Mouse (Mus musculus) midbrain, embryonic 14.5 days (tissue): ENCODE measurements around the gene Atp5j. TPM values are rescaled to one million over a fixed set of nuclear protein-coding genes. Genes with fewer than 3 reads are reported as not detected.

Source experiments
- ATAC-seq: fragments of 200-750 bp; cut with Nextera tagmentation; 2 replicates; pipeline ENCODE4 v1.8.0; 2017; ENCODE audit warnings: moderate number of reproducible peaks, moderate library complexity; ENCODE audit not compliant: low FRiP score, low TSS enrichment
- DNase-seq: peaks from one replicate; pipeline ENCODE4 v3.0.0-alpha.2; 2015
- H3K27ac ChIP-seq: fragments of 300-500 bp; sonication (generic); replicated peaks from 2 replicates; pipeline ENCODE4 v1.5.1; 2014; ENCODE audit warnings: mild to moderate bottlenecking, low read depth, low read length, moderate library complexity
- H3K27me3 ChIP-seq: fragments of 300-500 bp; sonication (generic); 2 replicates; pipeline ENCODE4 v1.6.1; 2014; ENCODE audit warnings: low read length, control low read depth, mixed read lengths; ENCODE audit not compliant: control insufficient read depth, insufficient read depth
- H3K36me3 ChIP-seq: fragments of 300-500 bp; sonication (generic); 2 replicates; pipeline ENCODE4 v1.6.1; 2014; ENCODE audit warnings: low read length, control low read depth; ENCODE audit not compliant: control insufficient read depth, insufficient read depth
- H3K4me1 ChIP-seq: fragments of 300-500 bp; sonication (generic); 2 replicates; pipeline ENCODE4 v1.6.1; 2014; ENCODE audit warnings: mild to moderate bottlenecking, antibody characterized with exemption, low read length, control low read depth; ENCODE audit not compliant: control insufficient read depth, insufficient read depth
- H3K4me2 ChIP-seq: fragments of 300-500 bp; sonication (generic); 2 replicates; pipeline ENCODE4 v1.6.1; 2014; ENCODE audit warnings: mild to moderate bottlenecking, low read length, moderate library complexity
- H3K4me3 ChIP-seq: fragments of 300-500 bp; sonication (generic); replicated peaks from 2 replicates; pipeline ENCODE4 v1.5.1; 2014; ENCODE audit warnings: low read depth, low read length
- H3K9ac ChIP-seq: fragments of 300-500 bp; sonication (generic); replicated peaks from 2 replicates; pipeline ENCODE4 v1.6.1; 2014; ENCODE audit warnings: mild to moderate bottlenecking, low read length, moderate library complexity
- H3K9me3 ChIP-seq: fragments of 300-500 bp; sonication (generic); 2 replicates; pipeline ENCODE4 v1.6.1; 2016; ENCODE audit warnings: low read length, control low read depth, mixed read lengths; ENCODE audit not compliant: control insufficient read depth
- WGBS: fragments of 180-500 bp; shearing (Covaris S2); extraction: QIAGEN DNeasy Blood & Tissue Kit; methylation state at CpG from one replicate; pipeline ENCODE4 v1.1.7; 2014; 5-methylcytosine and 5-hydroxymethylcytosine counted together
- polyA plus RNA-seq: library from polyadenylated mRNA; unstranded; fragments of >200 nt; fragmentation: Nextera tagmentation; extraction: Ambion mirVana; gene quantifications from 2 replicates; pipeline ENCODE4 v1.2.1, GENCODE M21; 2014

Gene Atp5j
- polyA plus RNA-seq, 1 experiment from 2014 or later, result 769 TPM

DNA sequence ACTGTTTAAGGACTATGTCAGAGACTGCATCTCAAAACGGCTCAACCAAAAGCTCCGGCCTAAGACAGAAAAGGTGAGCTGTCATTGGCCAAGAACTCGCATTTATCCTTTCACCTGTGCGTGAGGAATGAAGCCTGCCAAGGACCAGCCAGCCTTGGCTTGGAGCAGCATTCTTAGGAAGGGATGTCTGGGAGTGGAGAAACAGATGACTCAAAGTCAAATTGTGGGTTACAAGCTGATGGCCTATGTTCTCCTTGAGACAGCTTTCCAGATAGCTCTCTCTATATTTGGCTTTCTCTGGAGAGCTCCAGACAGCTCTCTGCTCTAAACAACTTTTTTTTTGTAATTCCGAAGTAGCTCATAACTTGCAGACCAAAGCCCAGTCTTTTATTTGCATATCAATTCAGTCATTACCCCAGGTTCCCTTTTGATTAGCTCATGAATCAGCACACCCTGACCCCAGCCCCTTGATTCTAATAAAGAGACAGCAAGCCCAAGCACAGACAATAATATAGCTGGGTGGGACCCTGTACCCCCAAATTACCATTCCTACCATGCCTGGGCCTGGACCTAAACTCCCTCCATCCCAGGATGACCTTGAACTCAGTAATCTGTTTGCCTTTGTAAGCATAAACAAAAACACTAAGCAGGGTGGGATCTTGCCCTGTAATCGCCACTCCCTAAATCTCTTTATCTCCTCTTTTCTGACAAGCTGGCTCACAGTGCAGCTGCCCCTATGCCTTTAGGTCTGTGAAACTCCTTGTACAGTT, 56.4 kb downstream of the Atp5j start:
- H3K27me3 ChIP-seq, result no peaks in the 10 kb centered on the region
- H3K4me2 ChIP-seq, result no peak overlapping the region
- no peak overlapping the region for H3K4me3 ChIP-seq
- DNase-seq (no peak), ATAC-seq (no peak)
- no peaks in the 10 kb centered on the region for H3K9me3 ChIP-seq
- no peak overlapping the region for H3K9ac ChIP-seq
- WGBS, result 86% methylated on average over 6 of the region's 6 CpGs
- no peak overlapping the region for H3K27ac ChIP-seq
- H3K4me1 ChIP-seq, result no peaks in the 10 kb centered on the region; the same call in 1 of the 2 replicates
- H3K36me3 ChIP-seq, result peaks cover 6% of the 10 kb centered on the region; the same call in 1 of the 2 replicates

GRCm38 (mm10) chr16:84778431-84778830, 57.0 kb downstream of the Atp5j start:
- H3K4me3 ChIP-seq, result no peak overlapping the region
- H3K4me1 ChIP-seq, result no peaks in the 10 kb centered on the region; the same call in 1 of the 2 replicates
- H3K9ac ChIP-seq, result no peak overlapping the region
- WGBS, result 94% methylated on average over 6 of the region's 6 CpGs
- ATAC-seq (no peak), DNase-seq (no peak)
- H3K36me3 ChIP-seq, result peaks cover 6% of the 10 kb centered on the region; the same call in 1 of the 2 replicates
- H3K4me2 ChIP-seq, result no peak overlapping the region
- H3K9me3 ChIP-seq, result no peaks in the 10 kb centered on the region
- no peak overlapping the region for H3K27ac ChIP-seq
- no peaks in the 10 kb centered on the region for H3K27me3 ChIP-seq

Other genes starting within 250 kb of the Atp5j start
- gene Mrpl39, start 99.9 kb downstream of the Atp5j start, polyA plus RNA-seq, result 34.4 and 43.1 TPM in 2 replicates
- 25.4 and 37.7 TPM in 2 replicates for gene Jam2, start 61.5 kb downstream of the Atp5j start, polyA plus RNA-seq
- gene Gabpa, start 700 bp downstream of the Atp5j start, polyA plus RNA-seq, result 18.4 and 24.9 TPM in 2 replicates